Mouse (Mus musculus): ENCODE data around the gene Slc13a2. TPM values are rescaled to one million over a fixed set of nuclear protein-coding genes. Genes with fewer than 3 reads are reported as not detected.
A peak's percentile ranks its signal among the peaks of the same experiment; 100 is the strongest.

The Slc13a2 gene
- not detected in 2 replicates for polyA plus RNA-seq (2015; fragmentation: Nextera tagmentation; extraction: Ambion mirVana)

- no peak for ATAC-seq
- no peaks in the 10 kb centered on the region for H3K4me1 ChIP-seq
- H3K9ac ChIP-seq = no peak within 1 kb of the TSS
- no peaks in the 10 kb centered on the region for H3K36me3 ChIP-seq (ENCODE audit: poor library complexity, severe bottlenecking)
- no peak within 1 kb of the TSS for H3K4me3 ChIP-seq
- H3K4me2 ChIP-seq = no peak within 1 kb of the TSS
- H3K9me3 ChIP-seq (replicated peaks) = no peaks in the 10 kb centered on the region
- 31% methylated on average over 13 of the region's 13 CpGs for WGBS
- H3K27ac ChIP-seq = no peak within 1 kb of the TSS
- H3K27me3 ChIP-seq = 0 out of 2 replicates have a peak, but pooled peaks cover 2% of the 10 kb centered on the region
Measured at GRCm38 (mm10) chr11:78422055-78422819, at the start of gene Slc13a2. Slc13a2 (minus strand) TSS chr11:78422217.

GRCm38 (mm10) chr11:78471326-78472103, 49.5 kb upstream of the Slc13a2 start:
- WGBS = 92% methylated on average over 10 of the region's 10 CpGs
- Histone ChIP-seq H3K27ac (no peak overlapping the region), H3K36me3 (ENCODE audit: poor library complexity, severe bottlenecking) (peaks cover 39% of the 10 kb centered on the region), H3K9ac (no peak overlapping the region), H3K9me3 (replicated peaks) (no peaks in the 10 kb centered on the region), H3K4me3 (no peak overlapping the region), H3K27me3 (no peaks in the 10 kb centered on the region), H3K4me2 (no peak overlapping the region), H3K4me1 (peaks cover 5% of the 10 kb centered on the region)
- ATAC-seq = no peak

- Histone ChIP-seq H3K27me3 (no peaks in the 10 kb centered on the region), H3K36me3 (ENCODE audit: poor library complexity, severe bottlenecking) (peaks cover 19% of the 10 kb centered on the region), H3K4me2 (no peak overlapping the region), H3K9me3 (replicated peaks) (no peaks in the 10 kb centered on the region), H3K4me3 (no peak overlapping the region), H3K27ac (no peak overlapping the region), H3K4me1 (peaks cover 16% of the 10 kb centered on the region), H3K9ac (no peak overlapping the region)
- WGBS = 75% methylated on average over 3 of the region's 3 CpGs
- ATAC-seq = no peak
Measured at GRCm38 (mm10) chr11:78467932-78468331, 45.9 kb upstream of the Slc13a2 start.

DNA sequence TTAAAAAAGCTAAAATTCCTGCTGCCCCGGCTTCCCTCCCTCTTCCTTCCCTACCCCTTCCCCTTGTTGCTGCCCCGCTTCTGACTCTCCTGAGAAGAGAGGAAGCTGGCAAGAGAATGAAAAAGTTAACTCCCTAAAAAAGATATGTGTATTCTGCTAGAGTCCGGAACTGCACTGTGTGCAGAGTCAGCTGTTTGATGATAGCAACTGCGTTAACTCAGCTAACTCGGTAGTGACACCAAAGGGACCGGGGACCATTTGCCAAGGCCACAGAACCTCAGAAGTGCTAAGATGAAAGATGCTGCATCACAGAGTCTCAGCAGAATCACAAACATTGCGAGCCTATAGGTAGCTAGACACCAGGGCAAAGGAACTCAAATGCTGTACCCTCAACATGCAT, 45.5 kb upstream of the Slc13a2 start:
- no peak overlapping the region for H3K9ac ChIP-seq
- H3K4me2 ChIP-seq = no peak overlapping the region
- H3K9me3 ChIP-seq (replicated peaks) = no peaks in the 10 kb centered on the region
- H3K27me3 ChIP-seq = no peaks in the 10 kb centered on the region
- H3K4me1 ChIP-seq = peaks cover 16% of the 10 kb centered on the region
- no peak overlapping the region for H3K4me3 ChIP-seq
- 93% methylated on average over 7 of the region's 7 CpGs for WGBS
- no peak for ATAC-seq
- peaks cover 15% of the 10 kb centered on the region for H3K36me3 ChIP-seq (ENCODE audit: poor library complexity, severe bottlenecking)
- H3K27ac ChIP-seq = no peak overlapping the region

DNA sequence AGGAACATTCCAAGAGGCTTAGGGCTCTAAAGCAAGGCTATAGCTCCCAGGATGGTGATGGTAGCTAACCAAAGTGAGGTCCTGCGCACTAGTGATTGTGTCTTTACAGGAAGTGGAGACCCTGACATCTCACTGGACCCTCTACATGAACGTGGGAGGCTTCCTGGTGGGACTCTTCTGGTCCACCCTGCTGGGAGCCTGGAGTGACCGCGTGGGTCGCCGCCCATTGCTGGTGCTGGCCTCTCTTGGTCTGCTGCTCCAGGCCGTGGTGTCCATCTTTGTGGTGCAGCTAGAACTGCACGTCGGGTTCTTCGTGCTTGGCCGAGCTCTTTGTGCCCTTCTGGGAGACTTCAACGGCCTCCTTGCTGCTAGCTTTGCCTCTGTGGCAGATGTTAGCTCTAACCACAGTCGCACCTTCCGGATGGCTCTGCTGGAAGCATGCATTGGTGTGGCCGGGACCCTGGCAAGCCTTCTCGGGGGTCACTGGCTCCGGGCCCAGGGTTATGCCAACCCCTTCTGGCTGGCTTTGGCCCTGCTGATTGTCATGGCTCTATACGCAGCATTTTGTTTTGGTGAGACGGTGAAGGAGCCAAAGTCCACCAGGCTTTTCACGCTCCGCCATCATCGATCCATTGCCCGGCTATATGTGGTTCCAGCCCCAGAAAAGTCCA, 44.4 kb upstream of the Slc13a2 start:
- Histone ChIP-seq H3K4me2 (peak overlapping the region; percentile 87), H3K9me3 (replicated peaks) (0 out of 2 replicates have a peak, but pooled peaks cover 4% of the 10 kb centered on the region), H3K9ac (peak overlapping the region; percentile 83), H3K27ac (peak overlapping the region; percentile 86; the same call in 1 of the 2 replicates), H3K4me1 (peaks cover 16% of the 10 kb centered on the region), H3K27me3 (no peaks in the 10 kb centered on the region), H3K4me3 (peak overlapping the region; percentile 80), H3K36me3 (ENCODE audit: poor library complexity, severe bottlenecking) (peaks cover 5% of the 10 kb centered on the region)
- ATAC-seq = peak; percentile 42; the same call in 1 of the 2 replicates
- WGBS = 49% methylated on average over 23 of the region's 23 CpGs

DNA sequence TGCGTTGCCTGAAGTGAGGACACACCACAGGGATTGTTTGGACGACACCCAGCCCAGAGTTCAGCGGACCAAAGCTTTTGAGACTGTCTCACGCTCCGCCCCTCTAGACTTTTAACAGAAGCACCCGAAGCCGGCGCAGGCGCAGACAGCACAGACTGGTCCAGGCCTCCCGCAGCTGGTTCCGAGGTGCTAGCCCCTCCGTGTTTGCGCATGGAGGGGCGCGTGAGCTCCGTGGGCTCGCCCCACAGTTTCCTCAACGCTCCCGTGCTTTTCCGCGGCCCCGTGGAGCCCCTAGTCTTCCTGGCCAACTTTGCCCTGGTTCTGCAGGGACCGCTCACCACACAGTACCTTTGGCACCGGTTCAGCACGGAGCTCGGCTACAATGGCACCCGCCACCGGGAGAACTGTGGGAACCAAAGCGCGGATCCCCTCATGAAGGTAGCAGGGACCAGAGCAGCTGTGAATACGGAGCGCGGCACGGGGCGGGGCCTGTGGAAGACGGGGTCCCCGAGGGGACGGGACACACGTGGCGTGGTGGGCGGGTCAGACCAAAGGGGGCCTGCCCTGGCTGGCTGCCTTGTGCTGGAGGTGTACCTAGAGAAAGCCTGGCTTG, 43.7 kb upstream of the Slc13a2 start, which contains the start of gene Slc46a1:
TSS of gene Slc46a1 (plus strand) at position 130 of the 613 bp plus-strand sequence.
- Histone ChIP-seq H3K4me1 (peaks cover 16% of the 10 kb centered on the region), H3K27me3 (no peaks in the 10 kb centered on the region), H3K9me3 (replicated peaks) (0 out of 2 replicates have a peak, but pooled peaks cover 4% of the 10 kb centered on the region), H3K4me2 (peak within 1 kb of the TSS; percentile 87), H3K4me3 (peak within 1 kb of the TSS; percentile 80), H3K9ac (peak within 1 kb of the TSS; percentile 83), H3K27ac (peak within 1 kb of the TSS; percentile 86), H3K36me3 (ENCODE audit: poor library complexity, severe bottlenecking) (no peaks in the 10 kb centered on the region)
- peak; percentile 95 for ATAC-seq
- under 1% methylated on average over 41 of the region's 41 CpGs for WGBS

- Histone ChIP-seq H3K4me2 (peak overlapping the region; percentile 87), H3K27ac (0 out of 2 replicates have a peak overlapping the region, but pooled peaks have one; percentile 10), H3K4me3 (peak overlapping the region; percentile 80), H3K36me3 (ENCODE audit: poor library complexity, severe bottlenecking) (no peaks in the 10 kb centered on the region), H3K27me3 (no peaks in the 10 kb centered on the region), H3K4me1 (peaks cover 16% of the 10 kb centered on the region), H3K9ac (peak overlapping the region; percentile 83), H3K9me3 (replicated peaks) (0 out of 2 replicates have a peak, but pooled peaks cover 4% of the 10 kb centered on the region)
- no peak for ATAC-seq
- WGBS = 30% methylated on average over 9 of the region's 9 CpGs
Measured at GRCm38 (mm10) chr11:78465116-78465515, 43.1 kb upstream of the Slc13a2 start.

- WGBS = 74% methylated on average over 13 of the region's 13 CpGs
- Histone ChIP-seq H3K9ac (no peak overlapping the region), H3K36me3 (ENCODE audit: poor library complexity, severe bottlenecking) (no peaks in the 10 kb centered on the region), H3K27me3 (no peaks in the 10 kb centered on the region), H3K4me2 (no peak overlapping the region), H3K9me3 (replicated peaks) (0 out of 2 replicates have a peak, but pooled peaks cover 4% of the 10 kb centered on the region), H3K4me1 (peaks cover 16% of the 10 kb centered on the region), H3K4me3 (no peak overlapping the region), H3K27ac (no peak overlapping the region)
- no peak for ATAC-seq
Measured at GRCm38 (mm10) chr11:78463286-78464036, 41.4 kb upstream of the Slc13a2 start.

DNA sequence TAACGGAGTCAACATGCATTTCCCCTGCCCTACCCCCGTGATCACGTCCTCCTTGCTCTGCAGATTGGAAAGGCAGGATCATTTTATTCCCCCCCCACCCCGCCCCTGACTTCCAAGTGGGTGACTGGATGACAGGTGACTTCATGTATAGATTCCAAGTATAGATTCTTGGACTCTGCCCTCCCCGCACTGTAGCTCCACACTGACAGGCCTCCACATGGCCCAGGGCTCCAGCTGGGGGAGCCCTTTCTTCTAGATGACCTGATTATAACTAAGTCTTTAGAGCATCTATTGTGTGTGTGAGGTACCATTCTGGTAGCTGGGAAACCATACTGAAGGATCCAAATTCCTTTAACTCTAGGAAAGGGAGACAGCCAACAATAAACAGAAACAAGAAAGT, 40.7 kb upstream of the Slc13a2 start:
- Histone ChIP-seq H3K4me1 (peaks cover 16% of the 10 kb centered on the region), H3K4me3 (no peak overlapping the region), H3K4me2 (no peak overlapping the region), H3K27ac (no peak overlapping the region), H3K27me3 (no peaks in the 10 kb centered on the region), H3K9ac (no peak overlapping the region), H3K9me3 (replicated peaks) (0 out of 2 replicates have a peak, but pooled peaks cover 4% of the 10 kb centered on the region), H3K36me3 (ENCODE audit: poor library complexity, severe bottlenecking) (no peaks in the 10 kb centered on the region)
- 75% methylated on average over 5 of the region's 5 CpGs for WGBS
- no peak for ATAC-seq

DNA sequence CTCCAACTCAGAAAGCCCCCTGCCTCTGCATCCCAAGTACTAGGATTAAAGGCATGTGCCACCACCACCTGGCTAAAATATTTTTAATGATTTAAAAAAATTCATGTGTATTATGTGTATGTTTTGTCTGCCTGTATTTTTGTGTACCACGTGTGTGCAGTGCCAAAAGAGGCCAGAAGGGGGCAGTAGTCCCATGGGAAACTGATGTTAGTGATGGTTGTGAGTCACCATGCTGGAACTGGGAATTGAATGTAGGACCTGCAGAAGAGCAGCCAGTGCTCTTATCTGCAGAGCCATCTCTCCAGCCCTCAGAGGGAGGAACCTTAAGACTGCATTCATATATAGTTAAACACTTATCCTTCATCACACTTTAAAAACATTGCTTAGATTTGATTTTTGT, 39.9 kb upstream of the Slc13a2 start:
- Histone ChIP-seq H3K9ac (no peak overlapping the region), H3K9me3 (replicated peaks) (0 out of 2 replicates have a peak, but pooled peaks cover 4% of the 10 kb centered on the region), H3K4me3 (no peak overlapping the region), H3K4me1 (peaks cover 15% of the 10 kb centered on the region), H3K27me3 (no peaks in the 10 kb centered on the region), H3K36me3 (ENCODE audit: poor library complexity, severe bottlenecking) (no peaks in the 10 kb centered on the region), H3K4me2 (no peak overlapping the region), H3K27ac (no peak overlapping the region)
- ATAC-seq = no peak
- WGBS = 59% methylated on average over 1 of the region's 1 CpGs

DNA sequence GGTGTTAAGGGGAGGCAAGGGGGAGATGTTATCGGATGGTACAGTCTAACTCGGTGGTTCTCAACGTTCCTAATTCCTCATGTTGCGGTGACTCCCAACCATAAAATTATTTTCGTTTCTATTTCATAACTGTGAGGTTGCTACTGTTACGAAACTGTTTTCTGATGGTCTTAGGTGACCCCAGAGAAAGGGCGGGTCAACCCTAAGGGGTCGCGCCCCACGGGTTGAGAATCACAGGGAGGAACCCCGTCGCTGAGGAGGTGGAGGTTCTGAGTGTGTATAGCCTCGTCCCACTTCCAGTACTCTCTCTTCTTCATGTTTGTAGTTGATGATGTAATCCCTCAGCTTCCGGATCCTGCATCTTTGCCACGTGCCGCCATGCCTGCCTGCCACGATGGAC, 36.7 kb upstream of the Slc13a2 start:
- 0 out of 2 replicates have a peak, but pooled peaks cover 4% of the 10 kb centered on the region for H3K9me3 ChIP-seq (replicated peaks)
- H3K9ac ChIP-seq = no peak overlapping the region
- ATAC-seq = no peak
- WGBS = 87% methylated on average over 17 of the region's 17 CpGs
- H3K36me3 ChIP-seq (ENCODE audit: poor library complexity, severe bottlenecking) = no peaks in the 10 kb centered on the region
- H3K4me1 ChIP-seq = no peaks in the 10 kb centered on the region
- no peak overlapping the region for H3K4me2 ChIP-seq
- H3K4me3 ChIP-seq = no peak overlapping the region
- H3K27ac ChIP-seq = no peak overlapping the region
- H3K27me3 ChIP-seq = no peaks in the 10 kb centered on the region
